Mouse (Mus musculus) limb, embryonic 12.5 days (tissue): ENCODE measurements around the gene Saa3. TPM values are rescaled to one million over a fixed set of nuclear protein-coding genes. Genes with fewer than 3 reads are reported as not detected.

ENCODE experiments used
- ATAC-seq: fragments of 200-750 bp; cut with Nextera tagmentation; 2 replicates; pipeline ENCODE4 v1.8.0; 2017; ENCODE audit warnings: low read depth, moderate TSS enrichment; ENCODE audit not compliant: insufficient number of reproducible peaks, insufficient read depth, low FRiP score, low TSS enrichment
- H3K27ac ChIP-seq: fragments of 300-500 bp; sonication (generic); 2 replicates; pipeline ENCODE4 v1.5.1; 2016; ENCODE audit warnings: mild to moderate bottlenecking, moderate library complexity
- H3K27me3 ChIP-seq: fragments of 300-500 bp; sonication (generic); 2 replicates; pipeline ENCODE4 v1.6.1; 2016; ENCODE audit warnings: mild to moderate bottlenecking, moderate library complexity
- H3K36me3 ChIP-seq: fragments of 300-500 bp; sonication (generic); 2 replicates; pipeline ENCODE4 v1.6.1; 2016; ENCODE audit warnings: mild to moderate bottlenecking, moderate library complexity
- H3K4me1 ChIP-seq: fragments of 300-500 bp; sonication (generic); replicated peaks from 2 replicates; pipeline ENCODE4 v1.6.1; 2016
- H3K4me2 ChIP-seq: fragments of 300-500 bp; sonication (generic); 2 replicates; pipeline ENCODE4 v1.6.1; 2016; ENCODE audit warnings: mild to moderate bottlenecking, moderate library complexity
- H3K4me3 ChIP-seq: fragments of 300-500 bp; sonication (generic); replicated peaks from 2 replicates; pipeline ENCODE4 v1.5.1; 2016; ENCODE audit warnings: mild to moderate bottlenecking
- H3K9ac ChIP-seq: fragments of 300-500 bp; sonication (generic); replicated peaks from 2 replicates; pipeline ENCODE4 v1.6.1; 2016; ENCODE audit warnings: mild to moderate bottlenecking, moderate library complexity
- H3K9me3 ChIP-seq: fragments of 300-500 bp; sonication (generic); 2 replicates; pipeline ENCODE4 v1.6.1; 2016; ENCODE audit warnings: mild to moderate bottlenecking, moderate library complexity
- WGBS: fragments of 180-500 bp; shearing (Covaris S2); methylation state at CpG from one replicate; pipeline ENCODE4 v1.1.7; 2016; 5-methylcytosine and 5-hydroxymethylcytosine counted together
- polyA plus RNA-seq: library from polyadenylated mRNA; unstranded; fragments of >200 nt; fragmentation: Nextera tagmentation; extraction: Ambion mirVana; gene quantifications from 2 replicates; pipeline ENCODE4 v1.2.1, GENCODE M21; 2016

Saa3 gene
- polyA plus RNA-seq, 1 experiment from 2014 or later, result 0.20 TPM

DNA sequence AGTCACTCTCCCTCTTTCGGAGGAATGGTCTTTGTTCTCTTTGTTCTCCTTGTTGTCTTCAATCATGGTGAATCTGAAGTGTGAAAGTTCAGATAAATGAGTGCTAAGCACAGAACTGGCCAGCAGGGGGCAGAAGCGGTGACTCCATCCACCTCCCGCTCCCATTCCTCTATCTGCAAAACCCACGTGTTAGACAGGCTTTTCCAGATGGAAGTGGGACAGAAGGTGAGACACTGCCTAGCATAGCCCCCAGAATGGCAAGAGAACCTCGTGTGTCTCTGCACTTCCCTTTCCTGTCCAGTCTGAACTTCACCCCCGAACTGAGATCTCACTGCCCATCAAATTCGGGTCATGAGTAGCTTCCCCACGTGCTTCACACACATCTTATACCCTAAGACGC lies 50.3 kb downstream of the Saa3 start:
- no peak for ATAC-seq
- Histone ChIP-seq H3K4me2 (no peak overlapping the region), H3K27me3 (peaks cover 32% of the 10 kb centered on the region), H3K4me1 (peaks cover 7% of the 10 kb centered on the region), H3K4me3 (no peak overlapping the region), H3K9ac (no peak overlapping the region), H3K27ac (no peak overlapping the region), H3K9me3 (no peaks in the 10 kb centered on the region), H3K36me3 (no peaks in the 10 kb centered on the region)
- WGBS, result 36% methylated on average over 9 of the region's 9 CpGs

Other genes with a start within 250 kb of the Saa3 start
- gene Sergef, start 75.9 kb downstream of the Saa3 start, polyA plus RNA-seq, result 11.1 and 12.1 TPM in 2 replicates
- gene Tph1, start 43.2 kb downstream of the Saa3 start, polyA plus RNA-seq, result not detected in 2 replicates
- 41.3 and 44.4 TPM in 2 replicates for gene Saal1, start 5.0 kb downstream of the Saa3 start, polyA plus RNA-seq
- not detected in 2 replicates for gene Saa4, start 16.9 kb upstream of the Saa3 start, polyA plus RNA-seq
- gene Saa1, start 27.3 kb upstream of the Saa3 start, polyA plus RNA-seq, result 0.35 and 0.49 TPM in 2 replicates
- 0.61 and 2.3 TPM in 2 replicates for gene Saa2, start 36.1 kb upstream of the Saa3 start, polyA plus RNA-seq
- gene Hps5, start 80.4 kb upstream of the Saa3 start, polyA plus RNA-seq, result 24.0 and 25.3 TPM in 2 replicates
- 51.3 TPM in 2 replicates for gene Gtf2h1, start 80.4 kb upstream of the Saa3 start, polyA plus RNA-seq
- gene Ldha, start 125.8 kb upstream of the Saa3 start, polyA plus RNA-seq, result 1,576 and 1,625 TPM in 2 replicates
- gene Ldhc, start 145.5 kb upstream of the Saa3 start, polyA plus RNA-seq, result 0.27 TPM in 1 of 2 replicates, not detected in the other
- gene Tsg101, start 204.3 kb upstream of the Saa3 start, polyA plus RNA-seq, result 221 and 230 TPM in 2 replicates
- gene Uevld, start 242.8 kb upstream of the Saa3 start, polyA plus RNA-seq, result 11.6 and 12.1 TPM in 2 replicates